Mouse (Mus musculus): ENCODE results near the gene Coq8a. TPM values are rescaled to one million over a fixed set of nuclear protein-coding genes. Genes with fewer than 3 reads are reported as not detected.

Coq8a gene
- polyA plus RNA-seq, 1 experiment: 13.2 TPM

DNA sequence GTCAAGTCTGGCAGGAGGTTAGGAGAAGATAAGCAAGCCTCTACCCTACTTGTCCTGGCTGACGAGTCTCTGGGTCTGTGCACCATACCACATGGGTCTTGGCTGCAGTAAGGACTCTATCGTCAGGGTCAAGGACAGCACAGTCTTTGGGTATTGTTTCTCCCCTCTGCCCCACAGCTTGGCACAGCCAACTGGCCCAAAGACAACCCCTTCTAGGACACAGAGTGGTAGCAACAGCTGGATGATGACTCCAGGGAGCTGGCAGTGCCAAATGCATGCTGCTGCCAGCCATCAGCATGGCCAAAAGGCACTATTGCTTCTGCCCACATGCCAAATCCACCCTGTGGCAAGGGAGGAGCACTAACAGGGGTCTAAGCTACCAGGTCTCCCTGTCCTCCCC is 27.5 kb downstream of the Coq8a start:
- no peaks in the 10 kb centered on the region for H3K27me3 ChIP-seq (ENCODE audit: control insufficient read depth, insufficient read depth, low read length)
- no peak overlapping the region for H3K4me3 ChIP-seq (ENCODE audit: low read depth, low read length)
- peaks cover 30% of the 10 kb centered on the region for H3K36me3 ChIP-seq (ENCODE audit: control insufficient read depth, insufficient read depth, low read length)
- TF ChIP-seq CTCF (IDR thresholded peaks at IDR 0.05; ENCODE audit: extremely low read depth, insufficient read length, insufficient replicate concordance, low read depth, low read length): no peak
- no peak for TF ChIP-seq POLR2A (IDR thresholded peaks at IDR 0.05; ENCODE audit: low read depth, low read length)
- H3K4me1 ChIP-seq (ENCODE audit: control insufficient read depth, insufficient read depth, insufficient read length, low read length): peaks cover 9% of the 10 kb centered on the region
- H3K27ac ChIP-seq (ENCODE audit: insufficient read depth, low read depth, low read length): no peak overlapping the region
- WGBS: 84% methylated on average over 2 of the region's 2 CpGs

DNA sequence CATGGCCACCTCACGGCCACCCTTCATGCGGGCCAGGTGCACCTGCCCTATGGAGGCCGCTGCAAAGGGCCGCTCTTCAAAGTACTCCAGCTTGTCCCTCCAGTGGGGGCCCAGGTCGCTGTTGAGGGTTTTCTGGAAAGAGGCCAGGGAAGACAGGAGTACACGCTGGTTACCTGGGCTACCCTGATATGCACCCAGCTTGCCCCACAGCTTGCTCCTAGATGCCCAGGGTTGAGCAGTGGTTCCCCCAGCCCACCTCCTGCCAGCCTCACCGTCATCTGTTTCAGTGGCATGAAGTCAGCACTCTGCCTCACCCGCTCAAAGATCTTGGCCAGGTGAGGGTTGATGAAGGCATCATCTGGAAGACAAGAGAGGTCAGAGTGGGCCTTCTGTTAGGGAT is 29.3 kb downstream of the Coq8a start:
- no peak for TF ChIP-seq POLR2A (IDR thresholded peaks at IDR 0.05; ENCODE audit: low read depth, low read length)
- TF ChIP-seq CTCF (IDR thresholded peaks at IDR 0.05; ENCODE audit: extremely low read depth, insufficient read length, insufficient replicate concordance, low read depth, low read length): no peak
- H3K4me3 ChIP-seq (ENCODE audit: low read depth, low read length): no peak overlapping the region
- WGBS: 86% methylated on average over 8 of the region's 8 CpGs
- H3K27me3 ChIP-seq (ENCODE audit: control insufficient read depth, insufficient read depth, low read length): no peaks in the 10 kb centered on the region
- H3K4me1 ChIP-seq (ENCODE audit: control insufficient read depth, insufficient read depth, insufficient read length, low read length): no peaks in the 10 kb centered on the region
- peaks cover 35% of the 10 kb centered on the region for H3K36me3 ChIP-seq (ENCODE audit: control insufficient read depth, insufficient read depth, low read length)
- H3K27ac ChIP-seq (ENCODE audit: insufficient read depth, low read depth, low read length): no peak overlapping the region

DNA sequence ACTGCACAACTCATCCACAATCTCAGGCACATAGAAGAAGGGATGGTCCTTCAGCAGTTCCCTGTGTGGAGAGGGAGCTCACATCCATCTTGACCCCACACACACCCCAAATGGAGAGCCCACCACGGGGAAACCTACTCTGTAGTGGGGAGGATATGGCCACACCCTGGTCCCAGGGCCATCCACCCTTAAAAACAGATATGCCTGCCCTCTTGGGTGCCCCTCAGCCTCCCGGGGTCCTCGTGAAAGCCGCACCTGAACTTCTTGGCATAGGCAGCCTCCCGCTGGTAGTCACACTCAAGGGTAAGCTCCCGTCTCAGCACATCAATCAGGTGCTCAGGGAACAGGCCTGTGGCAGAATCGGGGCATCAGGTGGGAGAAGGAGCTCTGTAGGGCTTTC is 30.2 kb downstream of the Coq8a start:
- no peak overlapping the region for H3K4me3 ChIP-seq (ENCODE audit: low read depth, low read length)
- 88% methylated on average over 7 of the region's 7 CpGs for WGBS
- no peak for TF ChIP-seq CTCF (IDR thresholded peaks at IDR 0.05; ENCODE audit: extremely low read depth, insufficient read length, insufficient replicate concordance, low read depth, low read length)
- no peak for TF ChIP-seq POLR2A (IDR thresholded peaks at IDR 0.05; ENCODE audit: low read depth, low read length)
- H3K4me1 ChIP-seq (ENCODE audit: control insufficient read depth, insufficient read depth, insufficient read length, low read length): no peaks in the 10 kb centered on the region
- H3K27ac ChIP-seq (ENCODE audit: insufficient read depth, low read depth, low read length): no peak overlapping the region
- H3K36me3 ChIP-seq (ENCODE audit: control insufficient read depth, insufficient read depth, low read length): peaks cover 37% of the 10 kb centered on the region
- H3K27me3 ChIP-seq (ENCODE audit: control insufficient read depth, insufficient read depth, low read length): no peaks in the 10 kb centered on the region

DNA sequence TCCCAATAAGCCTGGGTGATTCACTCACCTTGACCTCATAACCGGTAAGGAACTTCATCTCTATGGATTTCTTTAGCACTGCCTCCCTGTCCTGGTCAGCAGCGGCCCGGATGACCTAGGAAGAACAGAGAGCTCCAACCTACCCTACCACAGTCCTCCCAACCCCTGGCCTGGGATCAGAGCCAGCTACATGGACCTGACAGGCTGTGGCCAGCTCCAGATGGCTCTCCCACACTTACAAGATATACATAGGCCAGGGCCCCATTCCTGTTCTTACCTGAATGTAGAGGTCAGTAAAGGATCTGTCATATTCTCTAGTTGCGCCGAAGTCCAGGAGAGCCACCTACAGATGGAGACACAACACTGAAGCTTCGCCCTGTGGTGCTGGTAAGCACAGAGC is 31.1 kb downstream of the Coq8a start:
- WGBS: 92% methylated on average over 6 of the region's 6 CpGs
- TF ChIP-seq CTCF (IDR thresholded peaks at IDR 0.05; ENCODE audit: extremely low read depth, insufficient read length, insufficient replicate concordance, low read depth, low read length) (no peak), POLR2A (IDR thresholded peaks at IDR 0.05; ENCODE audit: low read depth, low read length) (no peak)
- H3K27me3 ChIP-seq (ENCODE audit: control insufficient read depth, insufficient read depth, low read length): no peaks in the 10 kb centered on the region
- H3K4me1 ChIP-seq (ENCODE audit: control insufficient read depth, insufficient read depth, insufficient read length, low read length): no peaks in the 10 kb centered on the region
- no peak overlapping the region for H3K4me3 ChIP-seq (ENCODE audit: low read depth, low read length)
- H3K27ac ChIP-seq (ENCODE audit: insufficient read depth, low read depth, low read length): no peak overlapping the region
- peaks cover 37% of the 10 kb centered on the region for H3K36me3 ChIP-seq (ENCODE audit: control insufficient read depth, insufficient read depth, low read length)

DNA sequence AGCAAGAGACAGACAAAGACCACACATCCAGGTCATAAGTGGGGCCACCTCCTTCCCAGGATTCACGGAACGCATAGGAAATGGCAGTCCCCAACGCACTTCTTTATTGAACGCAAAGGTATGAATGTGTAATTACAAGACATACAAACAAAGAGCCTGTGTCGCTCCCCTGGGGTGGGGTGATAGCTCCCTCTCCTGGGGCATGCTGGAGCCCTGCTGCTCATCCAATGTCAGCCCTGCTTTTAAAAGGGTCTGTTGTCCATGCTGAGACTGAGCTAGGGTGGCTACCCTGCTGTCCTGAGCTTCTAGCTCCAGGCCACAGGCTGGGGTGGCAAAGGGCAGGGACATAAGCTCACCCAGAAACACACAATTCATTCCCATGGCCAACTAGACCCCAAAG is 32.9 kb downstream of the Coq8a start:
- H3K27ac ChIP-seq (ENCODE audit: insufficient read depth, low read depth, low read length): no peak overlapping the region
- no peak overlapping the region for H3K4me3 ChIP-seq (ENCODE audit: low read depth, low read length)
- 85% methylated on average over 5 of the region's 5 CpGs for WGBS
- TF ChIP-seq CTCF (IDR thresholded peaks at IDR 0.05; ENCODE audit: extremely low read depth, insufficient read length, insufficient replicate concordance, low read depth, low read length) (peak; percentile 6; the same call in 1 of the 2 replicates), POLR2A (IDR thresholded peaks at IDR 0.05; ENCODE audit: low read depth, low read length) (no peak)
- no peaks in the 10 kb centered on the region for H3K4me1 ChIP-seq (ENCODE audit: control insufficient read depth, insufficient read depth, insufficient read length, low read length)
- peaks cover 35% of the 10 kb centered on the region for H3K36me3 ChIP-seq (ENCODE audit: control insufficient read depth, insufficient read depth, low read length)
- H3K27me3 ChIP-seq (ENCODE audit: control insufficient read depth, insufficient read depth, low read length): no peaks in the 10 kb centered on the region

DNA sequence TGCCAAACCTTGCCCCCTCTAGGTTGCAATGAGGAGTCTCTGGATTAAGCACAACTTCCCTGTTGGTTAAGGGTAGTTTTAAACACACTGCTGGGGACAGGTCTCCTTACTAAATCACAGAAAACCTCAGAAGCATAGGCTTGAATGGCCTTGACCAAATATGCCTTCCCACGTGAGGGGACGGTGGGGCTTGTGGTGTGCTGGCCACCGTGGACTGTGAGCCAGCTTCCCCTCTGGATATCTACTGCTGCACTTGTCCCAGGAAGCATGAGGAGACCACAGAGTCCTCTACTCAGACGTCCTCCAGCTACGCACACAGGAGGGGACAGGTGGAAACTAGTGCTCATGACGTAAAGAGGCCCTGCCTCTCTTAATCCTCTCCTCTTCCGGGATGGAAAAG is 36.4 kb downstream of the Coq8a start:
- no peak for TF ChIP-seq CTCF (IDR thresholded peaks at IDR 0.05; ENCODE audit: extremely low read depth, insufficient read length, insufficient replicate concordance, low read depth, low read length)
- TF ChIP-seq POLR2A (IDR thresholded peaks at IDR 0.05; ENCODE audit: low read depth, low read length): no peak
- Histone ChIP-seq H3K36me3 (ENCODE audit: control insufficient read depth, insufficient read depth, low read length) (peaks cover 14% of the 10 kb centered on the region), H3K4me3 (ENCODE audit: low read depth, low read length) (no peak overlapping the region), H3K27ac (ENCODE audit: insufficient read depth, low read depth, low read length) (no peak overlapping the region), H3K4me1 (ENCODE audit: control insufficient read depth, insufficient read depth, insufficient read length, low read length) (no peaks in the 10 kb centered on the region), H3K27me3 (ENCODE audit: control insufficient read depth, insufficient read depth, low read length) (no peaks in the 10 kb centered on the region)
- 77% methylated on average over 7 of the region's 7 CpGs for WGBS

DNA sequence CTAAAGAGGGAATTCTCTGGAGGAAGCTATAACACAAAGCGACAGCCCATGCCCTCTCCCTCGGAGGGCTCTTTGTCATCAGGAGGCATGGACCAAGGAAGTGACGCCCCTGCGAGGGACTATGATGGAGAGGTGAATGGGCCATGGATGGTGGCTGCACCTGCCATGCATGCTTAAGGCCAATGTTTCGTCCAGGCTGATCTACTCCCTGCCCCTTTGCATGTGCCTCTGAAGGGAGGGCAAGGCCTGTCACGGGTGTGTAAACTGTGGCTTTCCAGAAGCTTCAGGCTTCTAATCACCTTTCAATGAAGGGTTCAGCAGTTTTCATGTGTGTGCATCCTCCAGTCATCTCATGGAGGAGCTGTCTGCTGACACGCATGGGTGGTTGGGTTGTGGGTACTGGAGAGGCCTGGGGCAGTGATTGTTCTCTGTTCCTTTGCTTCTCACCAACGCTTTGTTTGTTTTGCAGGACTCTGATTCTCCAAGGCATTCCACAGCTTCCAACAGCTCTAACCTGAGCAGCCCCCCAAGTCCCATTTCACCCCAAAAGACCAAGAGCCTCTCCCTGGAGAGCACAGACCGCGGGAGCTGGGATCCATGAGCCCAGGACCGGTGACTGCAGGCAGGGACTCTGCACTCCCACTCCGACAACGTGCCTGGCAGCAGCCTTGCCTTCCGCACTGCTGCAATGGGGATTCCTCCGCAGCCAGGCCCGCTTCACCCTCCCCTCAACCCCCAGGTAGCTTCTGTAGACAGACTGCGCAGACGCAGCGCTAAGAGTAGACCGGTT is 37.6 kb downstream of the Coq8a start:
- no peak overlapping the region for H3K27ac ChIP-seq (ENCODE audit: insufficient read depth, low read depth, low read length)
- no peak overlapping the region for H3K4me3 ChIP-seq (ENCODE audit: low read depth, low read length)
- TF ChIP-seq POLR2A (IDR thresholded peaks at IDR 0.05; ENCODE audit: low read depth, low read length) (no peak), CTCF (IDR thresholded peaks at IDR 0.05; ENCODE audit: extremely low read depth, insufficient read length, insufficient replicate concordance, low read depth, low read length) (no peak)
- 88% methylated on average over 20 of the region's 20 CpGs for WGBS
- H3K4me1 ChIP-seq (ENCODE audit: control insufficient read depth, insufficient read depth, insufficient read length, low read length): no peaks in the 10 kb centered on the region
- peaks cover 8% of the 10 kb centered on the region for H3K36me3 ChIP-seq (ENCODE audit: control insufficient read depth, insufficient read depth, low read length)
- no peaks in the 10 kb centered on the region for H3K27me3 ChIP-seq (ENCODE audit: control insufficient read depth, insufficient read depth, low read length)
